Mouse (Mus musculus): ENCODE results near the gene Pml.

DNA sequence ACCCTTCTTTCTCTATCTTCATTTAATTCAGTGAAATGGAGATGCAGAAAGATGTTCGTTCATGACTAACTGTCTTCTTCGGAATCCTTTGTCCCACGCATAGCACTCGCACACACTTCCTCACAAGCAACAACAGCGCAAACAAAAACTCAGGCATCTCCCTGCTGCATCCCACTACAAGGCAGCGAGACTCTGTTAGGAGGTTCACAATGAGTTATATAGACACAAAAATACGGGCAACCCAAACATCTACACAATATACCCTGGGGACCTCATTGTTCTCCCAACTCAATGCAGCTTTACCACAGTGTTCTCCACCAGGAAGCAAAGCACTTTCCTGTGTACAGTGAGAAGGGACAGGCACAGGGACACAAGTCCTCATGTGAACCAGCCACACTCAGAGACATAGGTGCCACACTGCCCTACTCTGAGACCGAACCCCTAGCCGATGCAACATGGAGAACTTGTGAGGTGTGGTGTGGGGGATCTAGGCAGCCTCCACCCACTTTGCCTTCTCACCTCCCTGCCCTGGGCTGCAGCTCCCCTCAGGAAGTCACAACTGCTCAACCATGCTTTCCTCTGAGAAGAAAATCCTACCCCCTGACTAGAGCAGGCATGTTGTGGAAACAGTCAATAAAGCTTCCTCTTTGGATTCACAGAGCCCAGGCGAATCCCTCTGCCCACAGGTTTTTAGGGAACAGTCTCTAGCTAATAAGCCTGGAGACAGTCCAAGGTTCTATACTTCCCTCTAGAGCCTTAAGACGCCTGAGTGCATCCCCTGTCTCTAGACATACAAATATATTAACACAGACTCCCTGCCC, 49.1 kb downstream of the Pml start:
- TF ChIP-seq CTCF (IDR thresholded peaks at IDR 0.05; ENCODE audit: low read depth, low read length) = no peak
- no peak for TF ChIP-seq POLR2A (IDR thresholded peaks at IDR 0.05; ENCODE audit: insufficient read depth, low read length)
- TF ChIP-seq EP300 (IDR thresholded peaks at IDR 0.05; ENCODE audit: insufficient read depth, low read depth, low read length) = no peak

Measured in ES-Bruce4 (cell line).